ENCODE assay signal across 10 mouse cellular contexts in genomic region chr19:6553819-6554582, GRCm38 (mm10). TPM values are rescaled to one million over a fixed set of nuclear protein-coding genes. Genes with fewer than 3 reads are reported as not detected.
DNase-seq lines count a peak whose midpoint lies in the region; ATAC-seq and TF ChIP-seq lines count a peak whose summit lies in the region.
"Had no signal": no experiment of that assay in that cellular context is flagged by ENCODE, and none has a peak within 500 bp of the region (broad histone marks: within the 10 kb centered on the region; RNA-seq: fewer than 3 reads in every experiment).

No protein-coding gene starts in this region.

- no peaks in the 10 kb centered on the region for H3K36me3 ChIP-seq in heart, adult 2 months (ENCODE audit: control insufficient read depth, insufficient read depth, low read length)
- H3K36me3 ChIP-seq in limb, embryonic 12.5 days = no peaks in the 10 kb centered on the region
- H3K36me3 ChIP-seq: hindbrain, embryonic 13.5 days had no signal

- H3K4me2 ChIP-seq in limb, embryonic 12.5 days = no peak overlapping the region
- H3K4me2 ChIP-seq: hindbrain, embryonic 13.5 days had no signal

- no peak for TF ChIP-seq POLR2A in heart, adult 2 months (IDR thresholded peaks at IDR 0.05; ENCODE audit: insufficient read depth, low read depth, low read length)

- no peak for TF ChIP-seq CTCF in heart, adult 2 months (IDR thresholded peaks at IDR 0.05)

- DNase-seq in kidney, adult 8-10 months = peak; percentile 31 to 51
- DNase-seq in kidney, adult 11 months = no peak
- peak; percentile 43 for DNase-seq in adipocyte (ENCODE audit: low spot score)
- peak; percentile 56 to 75 for DNase-seq in heart, adult 2 months
- DNase-seq in urinary bladder, postnatal 10 days (ENCODE audit: low spot score) = no peak
- DNase-seq in layer of hippocampus, postnatal 14 days (ENCODE audit: low spot score in 2 of 2) = no peak

- intact Hi-C loops in heart, adult 2 months (cut with DNase I) = loop anchor here (2.0 kb wide), 1 partner anchor 57 kb away; no protein-coding TSS in a partner anchor

- H3K9me3 ChIP-seq in limb, embryonic 12.5 days = no peaks in the 10 kb centered on the region
- H3K9me3 ChIP-seq: hindbrain, embryonic 13.5 days had no signal

- peaks cover 11% of the 10 kb centered on the region for H3K4me1 ChIP-seq in heart, adult 2 months (ENCODE audit: control insufficient read depth, insufficient read depth, low read length)
- 0 out of 2 replicates have a peak, but pooled peaks cover 4% of the 10 kb centered on the region for H3K4me1 ChIP-seq in limb, embryonic 12.5 days (replicated peaks)

- H3K27ac ChIP-seq in heart, adult 2 months = peak overlapping the region; percentile 36; the same call in 1 of the 2 replicates
- H3K27ac ChIP-seq in limb, embryonic 12.5 days = 0 out of 2 replicates have a peak overlapping the region, but pooled peaks have one; percentile 13
- H3K27ac ChIP-seq: hindbrain, embryonic 13.5 days had no signal

- no peak for ATAC-seq in limb, embryonic 12.5 days (ENCODE audit: insufficient number of reproducible peaks, insufficient read depth, low FRiP score, low TSS enrichment, low read depth)
- ATAC-seq in megakaryocyte progenitor cell, adult 5-6 weeks (replicated peaks; ENCODE audit: poor library complexity) = no peak

- H3K9ac ChIP-seq in heart, adult 2 months (ENCODE audit: low read depth, low read length) = no peak overlapping the region
- no peak overlapping the region for H3K9ac ChIP-seq in limb, embryonic 12.5 days (replicated peaks)
- H3K9ac ChIP-seq: hindbrain, embryonic 13.5 days had no signal

- TF ChIP-seq EP300 in heart, adult 2 months (IDR thresholded peaks at IDR 0.05; ENCODE audit: insufficient read depth, low read depth, low read length) = no peak

- H3K27me3 ChIP-seq in heart, adult 2 months (ENCODE audit: control insufficient read depth, insufficient read depth, low read length) = no peaks in the 10 kb centered on the region
- H3K27me3 ChIP-seq in limb, embryonic 12.5 days = no peaks in the 10 kb centered on the region; the same call in 1 of the 2 replicates
- H3K27me3 ChIP-seq: hindbrain, embryonic 13.5 days had no signal

- H3K79me2 ChIP-seq in heart, adult 2 months (replicated peaks; ENCODE audit: control insufficient read depth, insufficient read depth, low read length) = no peaks in the 10 kb centered on the region

- WGBS in heart, adult 2 months = 18% methylated on average over 8 of the region's 8 CpGs
- 31% methylated on average over 8 of the region's 8 CpGs for WGBS in limb, embryonic 12.5 days

- no peak overlapping the region for H3K4me3 ChIP-seq in heart, adult 2 months
- no peak overlapping the region for H3K4me3 ChIP-seq in limb, embryonic 12.5 days (replicated peaks)
- H3K4me3 ChIP-seq: hindbrain, embryonic 13.5 days had no signal

RNA-seq across cellular contexts. Expression of gene Slc22a12, which starts 11.2 kb away (rescaled TPM):
- total RNA-seq in heart, adult 2 months (2021) = not detected
- not detected in 2 replicates for polyA plus RNA-seq in heart, adult 2 months (2012; rRNA removed)
- not detected in 2 replicates for polyA plus RNA-seq in limb, embryonic 12.5 days (2016; fragmentation: Nextera tagmentation; extraction: Ambion mirVana)
- total RNA-seq in megakaryocyte progenitor cell, adult 5-6 weeks (2015) = not detected in 2 replicates
- not detected in 2 replicates for total RNA-seq in megakaryocyte progenitor cell, adult 5-6 weeks (2017)
- 1 to 10 TPM; 1.5 to 2.4 TPM for total RNA-seq in layer of hippocampus, postnatal 14 days (2021)
- polyA plus RNA-seq: embryonic facial prominence, embryonic 11.5 days had no signal

Comparison
In these comparisons a context has a peak if more than half of its experiments do, and no peak if none do; other contexts are left out.
1. DNase-seq: peak in kidney, adult 8-10 months (2 of 2), adipocyte (single experiment) and heart, adult 2 months (2 of 2); none in kidney, adult 11 months (single experiment), urinary bladder, postnatal 10 days (single experiment) and layer of hippocampus, postnatal 14 days (0 of 2).